Mouse (Mus musculus): ENCODE measurements around the gene Gm36210.

Gm36210 gene

GRCm38 (mm10) chr7:4906466-4906950 is at the start of gene Gm36210:
Gm36210 (minus strand) TSS chr7:4906516.
- no peak for DNase-seq (ENCODE audit: low read depth in 1 of 2, low spot score in 2 of 2)

- no peak for DNase-seq (ENCODE audit: low read depth in 1 of 2, low spot score in 2 of 2)
Observed at GRCm38 (mm10) chr7:4953815-4954445, 47.6 kb upstream of the Gm36210 start.

- no peak for DNase-seq (ENCODE audit: low read depth in 1 of 2, low spot score in 2 of 2)
Observed at GRCm38 (mm10) chr7:4950561-4951342, 44.4 kb upstream of the Gm36210 start.

GRCm38 (mm10) chr7:4948386-4948785 is 42.1 kb upstream of the Gm36210 start:
- no peak for DNase-seq (ENCODE audit: low read depth in 1 of 2, low spot score in 2 of 2)

GRCm38 (mm10) chr7:4947855-4948254 is 41.5 kb upstream of the Gm36210 start:
- DNase-seq (ENCODE audit: low read depth in 1 of 2, low spot score in 2 of 2), result no peak

GRCm38 (mm10) chr7:4943223-4943815 is 37.0 kb upstream of the Gm36210 start:
- peak; percentile 84 to 91 for DNase-seq (ENCODE audit: low read depth in 1 of 2, low spot score in 2 of 2)

- no peak for DNase-seq (ENCODE audit: low read depth in 1 of 2, low spot score in 2 of 2)
Observed at GRCm38 (mm10) chr7:4942673-4943072, 36.4 kb upstream of the Gm36210 start.

- DNase-seq (ENCODE audit: low read depth in 1 of 2, low spot score in 2 of 2), result peak; percentile 36 to 77
Observed at GRCm38 (mm10) chr7:4940068-4940479, 33.8 kb upstream of the Gm36210 start.

- DNase-seq (ENCODE audit: low read depth in 1 of 2, low spot score in 2 of 2), result peak in 1 of 2 experiments; percentile 69
Observed at GRCm38 (mm10) chr7:4938456-4938855, 32.1 kb upstream of the Gm36210 start.

GRCm38 (mm10) chr7:4937392-4937791 is 31.1 kb upstream of the Gm36210 start:
- no peak for DNase-seq (ENCODE audit: low read depth in 1 of 2, low spot score in 2 of 2)

GRCm38 (mm10) chr7:4936832-4937231 is 30.5 kb upstream of the Gm36210 start:
- no peak for DNase-seq (ENCODE audit: low read depth in 1 of 2, low spot score in 2 of 2)

GRCm38 (mm10) chr7:4934160-4934914 is 28.0 kb upstream of the Gm36210 start:
- DNase-seq (ENCODE audit: low read depth in 1 of 2, low spot score in 2 of 2), result no peak

- no peak for DNase-seq (ENCODE audit: low read depth in 1 of 2, low spot score in 2 of 2)
Observed at GRCm38 (mm10) chr7:4933103-4933502, 26.8 kb upstream of the Gm36210 start.

- DNase-seq (ENCODE audit: low read depth in 1 of 2, low spot score in 2 of 2), result no peak
Observed at GRCm38 (mm10) chr7:4928323-4928722, 22.0 kb upstream of the Gm36210 start.

GRCm38 (mm10) chr7:4927711-4928110 is 21.4 kb upstream of the Gm36210 start:
- no peak for DNase-seq (ENCODE audit: low read depth in 1 of 2, low spot score in 2 of 2)

- no peak for DNase-seq (ENCODE audit: low read depth in 1 of 2, low spot score in 2 of 2)
Observed at GRCm38 (mm10) chr7:4926849-4927248, 20.5 kb upstream of the Gm36210 start.

GRCm38 (mm10) chr7:4925441-4926381 is 19.4 kb upstream of the Gm36210 start, which contains the start of gene Ssc5d:
Ssc5d (plus strand) TSS chr7:4925785.
- no peak for DNase-seq (ENCODE audit: low read depth in 1 of 2, low spot score in 2 of 2)

GRCm38 (mm10) chr7:4924891-4925301 is 18.6 kb upstream of the Gm36210 start:
- DNase-seq (ENCODE audit: low read depth in 1 of 2, low spot score in 2 of 2), result no peak

GRCm38 (mm10) chr7:4924483-4924882 is 18.2 kb upstream of the Gm36210 start:
- DNase-seq (ENCODE audit: low read depth in 1 of 2, low spot score in 2 of 2), result no peak

All from monocyte, adult 2 months (primary cell).